Mouse (Mus musculus): ENCODE data around the gene Tmem190. TPM values are rescaled to one million over a fixed set of nuclear protein-coding genes. Genes with fewer than 3 reads are reported as not detected.

Tmem190 gene
- not detected in 2 replicates for polyA plus RNA-seq (2015; fragmentation: Nextera tagmentation; extraction: Ambion mirVana)

DNA sequence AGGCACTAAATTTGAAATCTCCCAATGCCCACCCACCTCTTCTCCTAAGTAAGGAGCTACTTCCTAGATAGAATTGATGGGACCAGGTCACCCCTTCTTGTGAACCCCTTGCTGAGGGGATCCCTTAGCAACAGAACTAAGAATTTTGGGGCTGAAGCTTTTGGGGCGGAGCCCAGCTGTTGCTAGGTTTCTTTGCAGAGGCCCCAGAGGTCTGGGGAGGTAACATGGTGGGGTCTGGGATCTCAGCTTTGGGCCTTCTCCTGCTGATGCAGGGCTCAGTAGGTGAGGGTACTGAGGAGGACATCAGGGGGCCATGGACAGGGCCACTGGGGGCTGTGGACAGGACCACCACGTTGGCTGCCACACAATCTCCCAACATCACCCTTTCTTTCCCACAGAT is at the start of gene Tmem190, which contains the start of gene Il11:
Tmem190 (plus strand) TSS at position 179 of the 400 bp plus-strand sequence.
Il11 (minus strand) TSS at position 101 of the 400 bp plus-strand sequence.
- no peaks in the 10 kb centered on the region for H3K36me3 ChIP-seq
- H3K9me3 ChIP-seq: no peaks in the 10 kb centered on the region
- no peak within 1 kb of the TSS for H3K27ac ChIP-seq (replicated peaks)
- H3K4me3 ChIP-seq: no peak within 1 kb of the TSS
- no peak for ATAC-seq (replicated peaks)
- peaks cover 31% of the 10 kb centered on the region for H3K27me3 ChIP-seq
- H3K4me2 ChIP-seq (replicated peaks): no peak within 1 kb of the TSS
- H3K4me1 ChIP-seq: no peaks in the 10 kb centered on the region
- H3K9ac ChIP-seq (replicated peaks): no peak within 1 kb of the TSS
- 73% methylated on average over 2 of the region's 2 CpGs for WGBS

DNA sequence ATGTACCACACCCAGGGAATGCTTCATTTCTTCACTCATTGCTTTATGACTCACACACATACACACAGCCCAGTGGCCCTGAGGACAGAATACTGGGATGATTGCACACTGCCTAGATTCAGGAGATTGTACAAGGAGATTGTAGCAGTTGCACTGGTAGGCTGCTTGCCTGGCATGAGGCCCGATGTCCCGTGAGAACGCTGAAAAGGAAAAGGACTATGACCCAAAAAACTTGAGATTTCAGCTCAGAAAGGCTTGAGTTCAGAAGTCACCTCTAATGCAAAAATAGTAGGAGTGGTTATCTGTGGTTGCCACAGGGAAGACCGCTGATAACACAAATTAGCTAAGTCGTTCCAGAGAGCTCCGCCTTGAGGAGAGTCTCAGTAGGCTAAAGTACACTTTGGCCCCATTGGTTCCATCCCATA is 49.8 kb upstream of the Tmem190 start:
- whole genome bisulfite sequencing: 78% methylated on average over 6 of the region's 6 CpGs
- H3K9ac ChIP-seq (replicated peaks): no peak overlapping the region
- no peak overlapping the region for H3K27ac ChIP-seq (replicated peaks)
- no peaks in the 10 kb centered on the region for H3K9me3 ChIP-seq
- no peaks in the 10 kb centered on the region for H3K4me1 ChIP-seq
- H3K36me3 ChIP-seq: no peaks in the 10 kb centered on the region
- no peaks in the 10 kb centered on the region for H3K27me3 ChIP-seq
- ATAC-seq (replicated peaks): no peak
- H3K4me3 ChIP-seq: no peak overlapping the region
- no peak overlapping the region for H3K4me2 ChIP-seq (replicated peaks)

DNA sequence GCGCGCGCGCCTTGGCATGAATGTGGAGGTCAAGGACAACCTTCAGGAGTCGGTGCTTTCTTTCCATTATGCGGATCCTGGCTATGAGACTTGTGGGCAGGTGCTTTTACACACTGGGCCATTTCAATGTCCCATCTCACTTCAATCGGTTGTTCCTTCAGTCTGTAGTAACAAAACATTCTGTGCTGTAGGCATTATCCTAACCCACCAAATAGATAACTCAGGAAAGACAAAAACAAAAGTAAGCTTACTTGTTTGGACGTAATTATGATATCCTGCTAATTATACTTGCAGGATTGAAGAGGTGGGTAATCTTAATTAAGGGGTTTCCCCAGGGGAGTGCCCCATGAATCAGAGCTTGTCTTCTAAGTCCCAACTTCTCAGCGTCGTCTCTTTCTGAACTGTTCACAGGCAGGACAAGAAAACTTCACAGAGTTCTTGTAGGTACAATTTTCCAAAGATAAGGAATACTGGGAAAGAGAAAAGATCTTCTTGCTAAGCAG is 43.6 kb upstream of the Tmem190 start:
- Histone ChIP-seq H3K27me3 (no peaks in the 10 kb centered on the region), H3K9me3 (no peaks in the 10 kb centered on the region), H3K27ac (replicated peaks) (peak overlapping the region; percentile 94), H3K4me2 (replicated peaks) (peak overlapping the region; percentile 49), H3K4me3 (peak overlapping the region; percentile 74), H3K9ac (replicated peaks) (peak overlapping the region; percentile 29; the same call in 1 of the 2 replicates), H3K36me3 (no peaks in the 10 kb centered on the region), H3K4me1 (peaks cover 36% of the 10 kb centered on the region)
- no peak for ATAC-seq (replicated peaks)
- 31% methylated on average over 10 of the region's 10 CpGs for WGBS

DNA sequence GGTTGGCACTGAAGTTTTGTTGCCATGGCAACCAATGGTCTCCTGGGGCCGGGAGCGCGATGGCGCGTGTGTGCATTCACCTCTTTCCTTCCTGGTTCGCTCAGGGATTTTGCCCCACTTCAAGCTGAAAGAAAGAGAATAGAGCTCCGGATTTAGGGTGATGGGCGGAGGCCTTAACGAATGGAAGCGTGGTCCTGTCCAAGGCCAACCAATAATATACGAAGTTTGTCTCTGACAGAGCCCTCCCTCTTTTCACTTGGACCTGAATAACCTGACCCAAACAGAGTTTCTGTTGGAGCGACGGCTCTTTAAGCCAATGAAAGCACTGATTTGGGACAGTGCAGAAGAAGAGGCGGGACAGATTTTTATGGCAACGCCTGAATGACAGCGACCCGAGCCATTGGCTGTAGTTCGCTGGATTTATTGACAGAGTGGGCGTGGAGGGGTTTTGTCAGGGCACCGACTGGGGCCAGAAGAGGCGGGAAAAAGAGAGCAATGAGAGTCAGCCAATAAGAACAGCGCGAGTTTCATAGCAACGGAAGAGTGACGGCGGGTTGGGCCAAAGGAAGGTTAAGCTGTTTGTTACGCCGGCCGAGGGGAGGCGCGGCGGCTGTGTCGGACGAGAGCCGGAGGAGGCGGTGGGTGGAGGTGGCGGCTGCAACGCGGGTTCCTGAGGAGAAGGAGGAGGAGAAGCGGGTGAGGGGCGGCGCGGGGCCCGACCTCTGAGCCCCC is 43.0 kb upstream of the Tmem190 start, which contains the start of gene Kmt5c:
Kmt5c (plus strand) TSS at position 572 of the 732 bp plus-strand sequence.
- peak; percentile 99 for ATAC-seq (replicated peaks)
- Histone ChIP-seq H3K4me1 (peaks cover 36% of the 10 kb centered on the region), H3K4me2 (replicated peaks) (peak within 1 kb of the TSS; percentile 82), H3K4me3 (peak within 1 kb of the TSS; percentile 74), H3K27me3 (no peaks in the 10 kb centered on the region), H3K9ac (replicated peaks) (peak within 1 kb of the TSS; percentile 89), H3K36me3 (no peaks in the 10 kb centered on the region), H3K9me3 (no peaks in the 10 kb centered on the region), H3K27ac (replicated peaks) (peak within 1 kb of the TSS; percentile 94)
- 0% methylated on average over 36 of the region's 44 CpGs for WGBS

DNA sequence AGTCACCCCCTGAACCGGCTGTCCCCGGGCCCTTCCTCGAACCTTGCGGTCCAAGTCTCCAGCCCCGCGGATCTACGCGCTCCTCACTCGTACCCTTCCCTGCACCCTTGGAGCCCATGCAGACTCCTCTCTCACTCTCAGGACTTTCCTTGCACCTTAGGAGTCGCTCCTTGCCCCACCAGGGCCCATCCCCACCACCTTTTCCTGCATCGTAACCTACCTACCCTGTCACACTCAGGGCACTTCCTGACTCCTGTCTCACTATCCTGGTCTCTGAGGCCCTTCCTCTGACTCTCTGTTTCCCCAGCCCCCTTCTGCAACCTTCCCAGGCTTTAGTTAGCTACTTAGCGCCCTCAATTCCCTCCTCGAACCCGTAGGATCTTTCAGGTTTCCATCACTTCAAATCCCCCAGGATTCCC is 42.4 kb upstream of the Tmem190 start:
- WGBS: under 1% methylated on average over 14 of the region's 14 CpGs
- no peaks in the 10 kb centered on the region for H3K27me3 ChIP-seq
- ATAC-seq (replicated peaks): peak; percentile 49; the same call in 1 of the 2 replicates
- H3K36me3 ChIP-seq: no peaks in the 10 kb centered on the region
- H3K4me1 ChIP-seq: peaks cover 36% of the 10 kb centered on the region
- peak overlapping the region; percentile 94 for H3K27ac ChIP-seq (replicated peaks)
- peak overlapping the region; percentile 89 for H3K9ac ChIP-seq (replicated peaks)
- no peaks in the 10 kb centered on the region for H3K9me3 ChIP-seq
- H3K4me3 ChIP-seq: peak overlapping the region; percentile 74
- H3K4me2 ChIP-seq (replicated peaks): peak overlapping the region; percentile 82

DNA sequence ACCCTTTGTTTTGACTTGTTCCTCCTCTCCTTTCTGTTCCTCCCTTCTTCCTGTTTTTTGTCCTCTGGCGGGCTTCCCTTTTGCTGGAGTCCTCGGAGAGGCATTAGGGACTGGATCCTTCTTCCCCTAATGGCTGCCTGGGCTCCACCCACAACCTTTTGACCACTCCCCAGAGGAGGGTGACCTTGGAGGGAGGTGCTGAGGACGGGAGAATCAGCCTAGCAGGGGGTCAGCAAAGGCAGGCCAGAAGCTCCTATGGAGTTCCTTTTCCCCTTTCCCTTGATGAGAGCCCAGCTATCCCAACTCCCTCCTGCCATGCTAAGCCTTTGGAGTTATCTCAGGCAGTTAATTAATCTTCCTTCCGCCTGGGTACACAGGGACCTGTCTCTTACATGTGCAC is 41.6 kb upstream of the Tmem190 start:
- whole genome bisulfite sequencing: 2% methylated on average over 4 of the region's 4 CpGs
- ATAC-seq (replicated peaks): no peak
- no peaks in the 10 kb centered on the region for H3K27me3 ChIP-seq
- peaks cover 3% of the 10 kb centered on the region; the same call in 1 of the 2 replicates for H3K36me3 ChIP-seq
- peak overlapping the region; percentile 89 for H3K9ac ChIP-seq (replicated peaks)
- peak overlapping the region; percentile 82 for H3K4me2 ChIP-seq (replicated peaks)
- H3K4me1 ChIP-seq: peaks cover 36% of the 10 kb centered on the region
- H3K27ac ChIP-seq (replicated peaks): peak overlapping the region; percentile 94
- H3K9me3 ChIP-seq: no peaks in the 10 kb centered on the region
- peak overlapping the region; percentile 74 for H3K4me3 ChIP-seq

DNA sequence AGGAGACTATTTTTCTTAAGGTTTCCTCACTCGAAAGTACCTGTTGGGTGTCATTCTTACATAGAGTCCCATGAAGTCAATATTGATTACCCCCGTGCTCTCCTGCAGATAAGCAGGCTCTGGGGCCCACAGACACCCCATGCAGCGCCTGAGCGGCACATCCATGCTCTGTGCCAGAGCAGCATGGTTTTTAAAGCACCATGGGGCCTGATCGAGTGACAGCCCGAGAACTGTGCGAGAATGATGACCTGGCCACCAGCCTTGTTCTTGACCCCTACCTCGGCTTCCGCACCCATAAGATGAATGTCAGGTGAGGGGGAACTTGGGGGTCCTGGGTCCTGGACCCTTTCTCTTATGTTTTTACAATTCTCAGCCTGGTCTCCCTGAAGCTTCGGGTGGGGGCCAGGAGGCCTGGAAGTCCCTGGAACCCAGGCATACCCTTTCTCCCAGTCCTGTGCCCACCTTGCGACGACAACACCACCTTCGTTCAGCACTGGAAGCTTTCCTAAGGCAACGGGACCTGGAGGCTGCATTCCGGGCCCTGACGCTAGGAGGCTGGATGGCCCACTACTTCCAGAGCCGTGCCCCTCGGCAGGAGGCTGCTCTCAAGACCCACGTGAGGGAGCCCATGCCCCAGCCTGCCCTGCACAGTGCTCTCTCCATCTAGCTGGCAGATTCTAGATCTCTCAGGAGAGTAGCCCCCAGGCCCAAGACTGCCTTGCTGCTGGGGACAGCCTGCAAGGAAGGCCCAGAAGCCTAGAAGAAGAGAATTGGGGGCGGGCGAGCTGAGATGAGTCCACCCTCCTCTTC is 40.9 kb upstream of the Tmem190 start:
- H3K4me1 ChIP-seq: peaks cover 36% of the 10 kb centered on the region
- peak overlapping the region; percentile 94 for H3K27ac ChIP-seq (replicated peaks)
- no peaks in the 10 kb centered on the region for H3K9me3 ChIP-seq
- H3K36me3 ChIP-seq: peaks cover 9% of the 10 kb centered on the region
- peak overlapping the region; percentile 82 for H3K4me2 ChIP-seq (replicated peaks)
- H3K27me3 ChIP-seq: no peaks in the 10 kb centered on the region
- no peak for ATAC-seq (replicated peaks)
- H3K4me3 ChIP-seq: peak overlapping the region; percentile 74
- peak overlapping the region; percentile 89; the same call in 1 of the 2 replicates for H3K9ac ChIP-seq (replicated peaks)
- WGBS: 76% methylated on average over 21 of the region's 21 CpGs

DNA sequence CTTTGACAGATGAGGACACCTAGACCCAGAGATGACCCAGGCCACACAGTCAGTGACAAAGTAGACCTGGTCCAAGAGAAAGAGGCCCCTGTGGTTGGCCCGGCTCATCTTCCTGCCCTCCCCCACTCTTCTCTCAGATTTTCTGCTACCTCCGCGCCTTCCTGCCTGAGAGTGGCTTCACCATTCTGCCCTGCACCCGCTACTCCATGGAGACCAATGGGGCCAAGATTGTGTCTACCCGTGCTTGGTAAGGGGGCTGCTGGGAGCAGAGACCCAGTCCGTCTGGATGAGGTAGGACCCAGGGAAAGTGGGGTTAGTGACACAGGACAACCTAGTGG is 40.3 kb upstream of the Tmem190 start:
- ATAC-seq (replicated peaks): no peak
- no peak overlapping the region for H3K4me3 ChIP-seq
- no peak overlapping the region for H3K27ac ChIP-seq (replicated peaks)
- H3K9ac ChIP-seq (replicated peaks): no peak overlapping the region
- no peaks in the 10 kb centered on the region for H3K9me3 ChIP-seq
- WGBS: 83% methylated on average over 6 of the region's 6 CpGs
- H3K4me2 ChIP-seq (replicated peaks): no peak overlapping the region
- H3K4me1 ChIP-seq: peaks cover 36% of the 10 kb centered on the region
- no peaks in the 10 kb centered on the region for H3K27me3 ChIP-seq
- peaks cover 12% of the 10 kb centered on the region for H3K36me3 ChIP-seq

DNA sequence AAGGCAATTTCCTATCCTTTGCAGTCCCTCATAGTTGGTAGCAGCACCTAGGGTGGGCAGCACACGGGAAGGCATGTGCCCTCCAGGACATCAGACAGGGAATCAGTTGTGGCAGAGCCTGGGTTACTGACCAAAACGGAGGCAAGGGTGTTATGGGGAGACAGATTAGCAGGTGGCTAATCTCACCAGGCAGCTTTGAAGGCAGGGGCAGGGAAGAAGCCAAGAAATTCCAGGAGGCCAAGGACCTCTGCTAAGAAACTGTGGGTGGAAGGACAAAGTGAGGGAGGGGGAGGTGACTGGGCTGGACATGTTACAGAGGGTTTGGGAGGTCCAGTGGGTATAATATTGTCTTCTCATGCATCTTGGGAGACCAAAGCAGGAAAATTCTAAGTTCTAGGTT is 39.4 kb upstream of the Tmem190 start:
- no peaks in the 10 kb centered on the region for H3K9me3 ChIP-seq
- H3K4me2 ChIP-seq (replicated peaks): no peak overlapping the region
- H3K4me1 ChIP-seq: peaks cover 34% of the 10 kb centered on the region
- H3K9ac ChIP-seq (replicated peaks): no peak overlapping the region
- WGBS: 66% methylated on average over 2 of the region's 2 CpGs
- H3K27me3 ChIP-seq: no peaks in the 10 kb centered on the region
- no peak for ATAC-seq (replicated peaks)
- H3K27ac ChIP-seq (replicated peaks): no peak overlapping the region
- no peak overlapping the region for H3K4me3 ChIP-seq
- peaks cover 12% of the 10 kb centered on the region for H3K36me3 ChIP-seq

DNA sequence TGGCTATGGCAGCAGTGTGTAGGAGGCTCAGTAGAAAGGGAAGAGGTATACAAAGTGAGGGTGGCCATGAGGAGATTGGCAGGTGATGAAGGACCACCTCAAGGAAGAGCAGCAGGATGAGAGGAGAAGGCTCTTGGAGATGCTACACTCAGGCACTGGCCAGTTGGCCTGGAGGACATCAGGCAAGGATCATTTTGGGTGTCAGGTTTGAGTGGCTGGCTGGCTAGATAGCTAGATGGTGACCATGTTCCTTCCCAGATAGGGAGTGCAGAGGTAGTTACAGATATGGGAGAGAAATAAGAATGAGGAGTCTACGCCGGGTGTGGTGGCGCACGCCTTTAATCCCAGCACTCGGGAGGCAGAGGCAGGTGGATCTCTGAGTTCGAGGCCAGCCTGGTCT is 37.9 kb upstream of the Tmem190 start:
- Histone ChIP-seq H3K4me2 (replicated peaks) (no peak overlapping the region), H3K4me3 (no peak overlapping the region), H3K9ac (replicated peaks) (no peak overlapping the region), H3K4me1 (peaks cover 25% of the 10 kb centered on the region), H3K9me3 (no peaks in the 10 kb centered on the region), H3K27me3 (no peaks in the 10 kb centered on the region), H3K27ac (replicated peaks) (no peak overlapping the region), H3K36me3 (peaks cover 12% of the 10 kb centered on the region)
- no peak for ATAC-seq (replicated peaks)
- WGBS: 93% methylated on average over 6 of the region's 6 CpGs

DNA sequence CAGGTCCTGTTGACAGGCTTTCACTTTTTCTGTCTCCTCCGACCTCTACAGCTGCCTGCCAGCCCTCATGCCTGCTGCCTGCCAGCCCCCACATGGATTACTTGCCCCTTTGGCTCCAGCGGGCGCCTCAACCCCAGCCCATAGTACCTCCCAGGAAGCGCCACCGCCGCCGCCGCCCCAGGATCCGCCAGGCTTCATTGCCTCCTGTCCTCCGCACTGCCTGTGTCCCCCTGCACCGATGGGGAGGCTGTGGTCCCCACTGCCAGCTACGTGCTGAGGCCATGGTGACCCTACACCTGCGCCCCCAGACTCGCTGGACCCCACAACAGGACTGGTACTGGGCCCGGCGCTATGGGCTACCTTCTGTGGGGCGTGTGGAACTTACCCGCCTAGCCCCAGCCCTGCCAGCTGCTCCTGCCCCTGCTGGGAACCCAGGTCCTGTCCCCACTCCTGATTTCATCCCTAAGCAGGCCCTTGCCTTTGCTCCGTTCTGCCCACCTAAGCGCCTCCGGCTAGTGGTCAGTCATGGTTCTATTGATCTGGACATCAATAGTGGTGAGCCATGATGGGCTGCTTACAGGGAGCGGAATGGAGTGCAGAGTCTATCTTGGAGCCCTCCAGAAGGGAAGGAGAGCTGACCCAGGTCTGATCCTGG is 36.3 kb upstream of the Tmem190 start:
- Histone ChIP-seq H3K4me3 (no peak overlapping the region), H3K27me3 (no peaks in the 10 kb centered on the region), H3K27ac (replicated peaks) (no peak overlapping the region), H3K36me3 (peaks cover 12% of the 10 kb centered on the region), H3K4me1 (peaks cover 18% of the 10 kb centered on the region), H3K4me2 (replicated peaks) (no peak overlapping the region), H3K9me3 (no peaks in the 10 kb centered on the region), H3K9ac (replicated peaks) (no peak overlapping the region)
- ATAC-seq (replicated peaks): no peak
- 83% methylated on average over 22 of the region's 22 CpGs for WGBS

Data from forebrain, embryonic 15.5 days (tissue).